Mouse (Mus musculus): ENCODE measurements around the gene Ikzf1.

GRCm38 (mm10) chr11:11694072-11694471, 9.3 kb downstream of the Ikzf1 start:
- TF ChIP-seq CTCF (IDR thresholded peaks at IDR 0.05; ENCODE audit: low read depth) (no peak), EP300 (optimal IDR thresholded peaks at IDR 0.05) (no peak)
